Mouse (Mus musculus): ENCODE measurements around the gene Gm20479.

DNA sequence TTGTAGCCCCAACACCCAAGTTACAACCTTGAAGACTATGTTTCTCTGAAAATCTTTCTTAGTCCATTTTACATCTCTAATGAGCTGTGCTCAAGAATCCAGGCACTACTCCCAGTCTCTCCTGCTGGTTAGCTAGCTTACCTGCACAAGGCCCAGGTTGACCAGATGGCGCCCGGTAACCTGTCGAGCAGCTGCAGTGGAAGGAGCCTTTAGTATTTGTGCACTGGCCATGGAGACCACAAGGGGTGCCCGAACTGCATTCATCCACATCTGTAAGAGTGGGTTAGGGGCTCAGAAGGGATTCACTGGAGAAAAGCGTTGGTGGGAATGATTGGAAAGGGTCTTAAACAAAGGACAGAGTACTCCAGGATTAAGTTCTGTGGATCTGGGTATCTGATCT is 34.2 kb downstream of the Gm20479 start:
- TF ChIP-seq CTCF (IDR thresholded peaks at IDR 0.05; ENCODE audit: control insufficient read depth, insufficient read depth, insufficient read length): no peak
- TF ChIP-seq USF1 (IDR thresholded peaks at IDR 0.05; ENCODE audit: low read depth): no peak
- no peak for TF ChIP-seq MAX (IDR thresholded peaks at IDR 0.05)
- no peak for TF ChIP-seq MYOD1 (IDR thresholded peaks at IDR 0.05; ENCODE audit: control insufficient read depth, insufficient read length, low read depth)
- no peak for TF ChIP-seq MYOG (IDR thresholded peaks at IDR 0.05; ENCODE audit: control insufficient read depth, extremely low read depth, insufficient read length)
- no peak for TF ChIP-seq CEBPB (IDR thresholded peaks at IDR 0.05; ENCODE audit: low read depth)

All from C2C12 (cell line).